Mouse (Mus musculus): Measurements from ENCODE around the gene Synj1. TPM values are rescaled to one million over a fixed set of nuclear protein-coding genes. Genes with fewer than 3 reads are reported as not detected.

The Synj1 gene
- polyA plus RNA-seq, 1 experiment, result 25.1 TPM

- no peak for DNase-seq (ENCODE audit: low read depth in 1 of 2, low spot score in 2 of 2)
- Histone ChIP-seq H3K4me1 (ENCODE audit: control insufficient read depth, insufficient read depth, insufficient read length) (peaks cover 8% of the 10 kb centered on the region; the same call in 1 of the 2 replicates), H3K4me3 (ENCODE audit: extremely low read depth, insufficient read depth, insufficient read length) (no peak overlapping the region), H3K27ac (ENCODE audit: insufficient read depth, low read length) (no peak overlapping the region), H3K36me3 (ENCODE audit: control insufficient read depth, insufficient read depth, low read length) (peaks cover 1% of the 10 kb centered on the region; the same call in 1 of the 2 replicates), H3K27me3 (ENCODE audit: control insufficient read depth, insufficient read depth, low read length) (no peaks in the 10 kb centered on the region)
- TF ChIP-seq CTCF (IDR thresholded peaks at IDR 0.05; ENCODE audit: extremely low read depth, insufficient read depth, insufficient read length, insufficient replicate concordance) (no peak), POLR2A (IDR thresholded peaks at IDR 0.05; ENCODE audit: low read depth, low read length) (no peak)
- 82% methylated on average over 3 of the region's 3 CpGs for WGBS
Observed at GRCm38 (mm10) chr16:90997822-90998221, 13.3 kb downstream of the Synj1 start.

GRCm38 (mm10) chr16:90996327-90997243 lies 14.5 kb downstream of the Synj1 start:
- Histone ChIP-seq H3K4me3 (ENCODE audit: extremely low read depth, insufficient read depth, insufficient read length) (no peak overlapping the region), H3K36me3 (ENCODE audit: control insufficient read depth, insufficient read depth, low read length) (peaks cover 1% of the 10 kb centered on the region; the same call in 1 of the 2 replicates), H3K27me3 (ENCODE audit: control insufficient read depth, insufficient read depth, low read length) (no peaks in the 10 kb centered on the region), H3K27ac (ENCODE audit: insufficient read depth, low read length) (no peak overlapping the region), H3K4me1 (ENCODE audit: control insufficient read depth, insufficient read depth, insufficient read length) (peaks cover 8% of the 10 kb centered on the region; the same call in 1 of the 2 replicates)
- no peak for DNase-seq (ENCODE audit: low read depth in 1 of 2, low spot score in 2 of 2)
- no peak for TF ChIP-seq CTCF (IDR thresholded peaks at IDR 0.05; ENCODE audit: extremely low read depth, insufficient read depth, insufficient read length, insufficient replicate concordance)
- no peak for TF ChIP-seq POLR2A (IDR thresholded peaks at IDR 0.05; ENCODE audit: low read depth, low read length)
- 96% methylated on average over 7 of the region's 7 CpGs for WGBS

- no peak for TF ChIP-seq CTCF (IDR thresholded peaks at IDR 0.05; ENCODE audit: extremely low read depth, insufficient read depth, insufficient read length, insufficient replicate concordance)
- DNase-seq (ENCODE audit: low read depth in 1 of 2, low spot score in 2 of 2), result no peak
- no peak overlapping the region for H3K4me3 ChIP-seq (ENCODE audit: extremely low read depth, insufficient read depth, insufficient read length)
- peaks cover 4% of the 10 kb centered on the region; the same call in 1 of the 2 replicates for H3K4me1 ChIP-seq (ENCODE audit: control insufficient read depth, insufficient read depth, insufficient read length)
- 38% methylated on average over 5 of the region's 5 CpGs for WGBS
- 0 out of 2 replicates have a peak overlapping the region, but pooled peaks have one; percentile 34 for H3K27ac ChIP-seq (ENCODE audit: insufficient read depth, low read length)
- peaks cover 1% of the 10 kb centered on the region; the same call in 1 of the 2 replicates for H3K36me3 ChIP-seq (ENCODE audit: control insufficient read depth, insufficient read depth, low read length)
- H3K27me3 ChIP-seq (ENCODE audit: control insufficient read depth, insufficient read depth, low read length), result no peaks in the 10 kb centered on the region
Observed at GRCm38 (mm10) chr16:90995498-90995897, 15.6 kb downstream of the Synj1 start.

- TF ChIP-seq POLR2A (IDR thresholded peaks at IDR 0.05; ENCODE audit: low read depth, low read length) (no peak), CTCF (IDR thresholded peaks at IDR 0.05; ENCODE audit: extremely low read depth, insufficient read depth, insufficient read length, insufficient replicate concordance) (no peak)
- Histone ChIP-seq H3K27me3 (ENCODE audit: control insufficient read depth, insufficient read depth, low read length) (no peaks in the 10 kb centered on the region), H3K4me1 (ENCODE audit: control insufficient read depth, insufficient read depth, insufficient read length) (peaks cover 4% of the 10 kb centered on the region; the same call in 1 of the 2 replicates), H3K4me3 (ENCODE audit: extremely low read depth, insufficient read depth, insufficient read length) (no peak overlapping the region), H3K36me3 (ENCODE audit: control insufficient read depth, insufficient read depth, low read length) (peaks cover 2% of the 10 kb centered on the region), H3K27ac (ENCODE audit: insufficient read depth, low read length) (peak overlapping the region; percentile 34; the same call in 1 of the 2 replicates)
- DNase-seq (ENCODE audit: low read depth in 1 of 2, low spot score in 2 of 2), result no peak
- WGBS, result 14% methylated on average over 4 of the region's 4 CpGs
Observed at GRCm38 (mm10) chr16:90995023-90995422, 16.1 kb downstream of the Synj1 start.

- Histone ChIP-seq H3K27me3 (ENCODE audit: control insufficient read depth, insufficient read depth, low read length) (no peaks in the 10 kb centered on the region), H3K27ac (ENCODE audit: insufficient read depth, low read length) (no peak overlapping the region), H3K36me3 (ENCODE audit: control insufficient read depth, insufficient read depth, low read length) (peaks cover 6% of the 10 kb centered on the region), H3K4me1 (ENCODE audit: control insufficient read depth, insufficient read depth, insufficient read length) (no peaks in the 10 kb centered on the region), H3K4me3 (ENCODE audit: extremely low read depth, insufficient read depth, insufficient read length) (no peak overlapping the region)
- DNase-seq (ENCODE audit: low read depth in 1 of 2, low spot score in 2 of 2), result no peak
- TF ChIP-seq POLR2A (IDR thresholded peaks at IDR 0.05; ENCODE audit: low read depth, low read length), result no peak
- no peak for TF ChIP-seq CTCF (IDR thresholded peaks at IDR 0.05; ENCODE audit: extremely low read depth, insufficient read depth, insufficient read length, insufficient replicate concordance)
- WGBS, result 92% methylated on average over 8 of the region's 8 CpGs
Observed at GRCm38 (mm10) chr16:90989162-90989561, 21.9 kb downstream of the Synj1 start.

GRCm38 (mm10) chr16:90988665-90989064 lies 22.4 kb downstream of the Synj1 start:
- no peak for DNase-seq (ENCODE audit: low read depth in 1 of 2, low spot score in 2 of 2)
- WGBS, result 82% methylated on average over 3 of the region's 3 CpGs
- H3K27ac ChIP-seq (ENCODE audit: insufficient read depth, low read length), result no peak overlapping the region
- no peak overlapping the region for H3K4me3 ChIP-seq (ENCODE audit: extremely low read depth, insufficient read depth, insufficient read length)
- H3K36me3 ChIP-seq (ENCODE audit: control insufficient read depth, insufficient read depth, low read length), result peaks cover 6% of the 10 kb centered on the region
- H3K4me1 ChIP-seq (ENCODE audit: control insufficient read depth, insufficient read depth, insufficient read length), result no peaks in the 10 kb centered on the region
- TF ChIP-seq CTCF (IDR thresholded peaks at IDR 0.05; ENCODE audit: extremely low read depth, insufficient read depth, insufficient read length, insufficient replicate concordance) (no peak), POLR2A (IDR thresholded peaks at IDR 0.05; ENCODE audit: low read depth, low read length) (no peak)
- no peaks in the 10 kb centered on the region for H3K27me3 ChIP-seq (ENCODE audit: control insufficient read depth, insufficient read depth, low read length)

- WGBS, result 94% methylated on average over 8 of the region's 8 CpGs
- H3K27ac ChIP-seq (ENCODE audit: insufficient read depth, low read length), result no peak overlapping the region
- H3K27me3 ChIP-seq (ENCODE audit: control insufficient read depth, insufficient read depth, low read length), result no peaks in the 10 kb centered on the region
Observed at GRCm38 (mm10) chr16:90988039-90988438, 23.1 kb downstream of the Synj1 start.

More at GRCm38 (mm10) chr16:90988039-90988438, 23.1 kb downstream of the Synj1 start:
- TF ChIP-seq CTCF (IDR thresholded peaks at IDR 0.05; ENCODE audit: extremely low read depth, insufficient read depth, insufficient read length, insufficient replicate concordance) (no peak), POLR2A (IDR thresholded peaks at IDR 0.05; ENCODE audit: low read depth, low read length) (no peak)
- peaks cover 4% of the 10 kb centered on the region for H3K36me3 ChIP-seq (ENCODE audit: control insufficient read depth, insufficient read depth, low read length)
- no peak overlapping the region for H3K4me3 ChIP-seq (ENCODE audit: extremely low read depth, insufficient read depth, insufficient read length)
- no peak for DNase-seq (ENCODE audit: low read depth in 1 of 2, low spot score in 2 of 2)
- no peaks in the 10 kb centered on the region for H3K4me1 ChIP-seq (ENCODE audit: control insufficient read depth, insufficient read depth, insufficient read length)
